Mouse (Mus musculus) heart, embryonic 16.5 days (tissue): ENCODE measurements around the gene Stx16. TPM values are rescaled to one million over a fixed set of nuclear protein-coding genes. Genes with fewer than 3 reads are reported as not detected.

Experiments
- ATAC-seq: fragments of 200-750 bp; cut with Nextera tagmentation; replicated peaks from 2 replicates; pipeline ENCODE4 v1.8.0; 2017; ENCODE audit warnings: moderate number of reproducible peaks; ENCODE audit not compliant: insufficient read depth, low FRiP score; ENCODE audit errors: extremely low read depth
- H3K27ac ChIP-seq: fragments of 300-500 bp; sonication (generic); 2 replicates; pipeline ENCODE4 v1.5.1; 2014; ENCODE audit warnings: mild to moderate bottlenecking, low read length, control low read depth, moderate library complexity
- H3K27me3 ChIP-seq: fragments of 300-500 bp; sonication (generic); 2 replicates; pipeline ENCODE4 v1.6.1; 2014; ENCODE audit warnings: low read length, mixed read lengths; ENCODE audit not compliant: control insufficient read depth, insufficient read depth
- H3K36me3 ChIP-seq: fragments of 300-500 bp; sonication (generic); 2 replicates; pipeline ENCODE4 v1.6.1; 2014; ENCODE audit not compliant: control insufficient read depth, insufficient read depth
- H3K4me1 ChIP-seq: fragments of 300-500 bp; sonication (generic); 2 replicates; pipeline ENCODE4 v1.6.1; 2014; ENCODE audit warnings: low read length, mixed read lengths; ENCODE audit not compliant: control insufficient read depth, insufficient read depth
- H3K4me2 ChIP-seq: fragments of 300-500 bp; sonication (generic); 2 replicates; pipeline ENCODE4 v1.6.1; 2014; ENCODE audit warnings: low read depth, mild to moderate bottlenecking, control low read depth, low read length
- H3K4me3 ChIP-seq: fragments of 300-500 bp; sonication (generic); 2 replicates; pipeline ENCODE4 v1.5.1; 2014; ENCODE audit warnings: mild to moderate bottlenecking, control low read depth, low read length
- H3K9ac ChIP-seq: fragments of 300-500 bp; sonication (generic); 2 replicates; pipeline ENCODE4 v1.6.1; 2014; ENCODE audit warnings: low read length, control low read depth
- H3K9me3 ChIP-seq: fragments of 300-500 bp; sonication (generic); replicated peaks from 2 replicates; pipeline ENCODE4 v1.6.1; 2016; ENCODE audit warnings: low read length; ENCODE audit not compliant: control insufficient read depth
- WGBS: fragments of 180-500 bp; shearing (Covaris S2); extraction: QIAGEN DNeasy Blood & Tissue Kit; methylation state at CpG from one replicate; pipeline ENCODE4 v1.1.7; 2014; 5-methylcytosine and 5-hydroxymethylcytosine counted together
- polyA plus RNA-seq: library from polyadenylated mRNA; unstranded; fragments of >200 nt; fragmentation: Nextera tagmentation; extraction: Ambion mirVana; gene quantifications from 2 replicates; pipeline ENCODE4 v1.2.1, GENCODE M21; 2015

Gene Stx16
- polyA plus RNA-seq, 1 experiment from 2014 or later = 9.0 TPM

DNA sequence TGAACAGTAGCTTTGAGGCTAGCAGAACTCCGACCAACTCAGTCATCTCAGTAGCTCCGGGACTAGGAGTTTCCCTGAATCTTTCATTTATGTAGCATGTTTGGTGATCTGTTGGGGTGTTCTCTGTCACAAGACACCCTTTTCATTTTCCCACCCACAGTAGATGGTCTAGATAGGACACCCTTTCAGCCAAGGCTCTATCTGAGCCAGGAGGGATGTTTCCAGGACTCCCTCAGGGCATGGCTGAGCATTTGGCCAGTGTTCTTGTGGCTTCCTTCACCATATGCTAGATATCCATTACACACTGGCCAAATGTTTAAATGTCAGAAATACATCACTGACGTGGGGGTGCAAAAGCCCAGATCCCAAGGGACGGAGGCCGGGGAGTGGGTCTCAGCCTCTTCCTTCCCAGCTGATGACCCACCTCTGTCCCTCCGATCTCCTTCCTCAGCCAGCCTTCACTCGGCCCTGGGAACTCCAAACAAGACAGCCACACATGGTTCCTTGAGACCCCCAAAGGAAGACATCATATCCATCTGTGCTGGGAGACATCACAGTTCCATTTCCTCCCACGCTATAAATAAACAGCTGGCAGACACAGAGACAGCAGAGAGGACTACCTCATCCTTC lies 54.5 kb downstream of the Stx16 start:
- Histone ChIP-seq H3K4me2 (no peak overlapping the region), H3K9me3 (no peaks in the 10 kb centered on the region), H3K9ac (no peak overlapping the region), H3K27ac (no peak overlapping the region), H3K4me3 (no peak overlapping the region), H3K36me3 (no peaks in the 10 kb centered on the region), H3K4me1 (peaks cover 9% of the 10 kb centered on the region), H3K27me3 (no peaks in the 10 kb centered on the region)
- no peak for ATAC-seq
- 65% methylated on average over 8 of the region's 8 CpGs for WGBS

DNA sequence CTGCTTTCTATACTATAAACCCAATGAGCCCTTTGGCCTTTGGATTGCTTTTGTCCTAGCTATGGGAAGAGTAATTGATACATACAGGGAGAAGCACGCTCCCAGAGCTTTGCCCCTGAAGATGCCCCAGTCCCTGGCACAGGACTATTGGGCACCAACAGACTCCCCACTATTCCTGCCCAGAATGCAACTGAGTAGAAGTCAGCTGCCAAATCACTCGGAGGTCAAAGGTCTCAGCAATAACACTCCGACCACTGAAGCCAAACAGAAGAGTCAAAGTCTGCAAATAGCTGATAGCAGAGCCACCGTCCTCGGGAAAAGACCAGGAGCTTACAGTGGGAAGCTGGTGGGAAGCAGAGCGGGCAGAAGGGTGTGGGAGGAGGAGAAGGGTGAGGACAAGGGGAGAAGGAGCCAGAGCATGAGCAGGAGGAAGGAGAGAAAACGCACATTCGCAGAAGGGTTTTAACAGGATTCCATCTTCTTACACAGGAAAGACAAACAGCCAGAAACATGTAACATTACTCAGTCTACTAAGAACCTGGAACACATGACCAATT lies 56.4 kb downstream of the Stx16 start:
- WGBS = 68% methylated on average over 8 of the region's 8 CpGs
- no peaks in the 10 kb centered on the region for H3K4me1 ChIP-seq
- no peaks in the 10 kb centered on the region for H3K36me3 ChIP-seq
- H3K27me3 ChIP-seq = no peaks in the 10 kb centered on the region
- H3K27ac ChIP-seq = no peak overlapping the region
- no peak overlapping the region for H3K4me2 ChIP-seq
- H3K9me3 ChIP-seq = no peaks in the 10 kb centered on the region
- H3K4me3 ChIP-seq = no peak overlapping the region
- no peak for ATAC-seq
- H3K9ac ChIP-seq = no peak overlapping the region

Other genes starting within 250 kb of the Stx16 start
- gene Npepl1, start 34.0 kb downstream of the Stx16 start, polyA plus RNA-seq = 51.2 and 52.3 TPM in 2 replicates
- 1,284 and 1,464 TPM in 2 replicates for gene Gnas, start 208.0 kb downstream of the Stx16 start, polyA plus RNA-seq